Mouse (Mus musculus) myocyte (in vitro differentiated cells): Measurements from ENCODE around the gene Zfp804b.

Experiments used
- E2F4 ChIP-seq: IDR thresholded peaks from one replicate; pipeline ENCODE4 v1.6.1; 2011; ENCODE audit warnings: mild to moderate bottlenecking, control low read depth, moderate library complexity; ENCODE audit not compliant: insufficient read depth
- MAX ChIP-seq: IDR thresholded peaks from one replicate; pipeline ENCODE4 v1.6.1; 2011; ENCODE audit warnings: low read depth, mild to moderate bottlenecking, control low read depth
- MYOD1 ChIP-seq, 3 experiments: IDR thresholded peaks; one replicate each; pipeline ENCODE4 v1.6.1; 2011; ENCODE audit warnings: control low read depth in 2 of 3, low read depth in 2 of 3, mild to moderate bottlenecking in 2 of 3, moderate library complexity in 1 of 3; ENCODE audit not compliant: insufficient read length in 2 of 3, control insufficient read depth in 1 of 3
- POLR2AphosphoS2 ChIP-seq: IDR thresholded peaks from one replicate; pipeline ENCODE4 v1.6.1; 2011; ENCODE audit warnings: low read depth, control low read depth; ENCODE audit not compliant: insufficient read length
- TCF12 ChIP-seq: IDR thresholded peaks from one replicate; pipeline ENCODE4 v1.6.1; 2011; ENCODE audit warnings: mild to moderate bottlenecking, control low read depth; ENCODE audit not compliant: poor library complexity, insufficient read depth, severe bottlenecking
- USF1 ChIP-seq: IDR thresholded peaks from one replicate; pipeline ENCODE4 v1.6.1; 2011; ENCODE audit warnings: low read depth, mild to moderate bottlenecking, control low read depth, moderate library complexity

GRCm38 (mm10) chr5:7344145-7345010 is at the start of gene Zfp804b:
- TF ChIP-seq MYOD1 (IDR thresholded peaks at IDR 0.05; ENCODE audit: control insufficient read depth in 1 of 3, insufficient read length in 2 of 3, low read depth in 2 of 3) (no peak), USF1 (no peak), POLR2AphosphoS2 (no peak), E2F4 (no peak), MAX (no peak), TCF12 (no peak)
